Mouse (Mus musculus) kidney, adult 2 months (tissue): ENCODE results near the gene Tacc3. TPM values are rescaled to one million over a fixed set of nuclear protein-coding genes. Genes with fewer than 3 reads are reported as not detected.

ENCODE experiments used
- DNase-seq: peaks from one replicate; pipeline ENCODE4 v3.0.0; 2021
- H3K27ac ChIP-seq: fragments of 200-500 bp; 2 replicates; pipeline ENCODE4 v1.5.1; 2012; ENCODE audit warnings: low read depth, low read length, control low read depth, inconsistent platforms; ENCODE audit not compliant: insufficient read depth
- H3K27me3 ChIP-seq: fragments of 200-500 bp; replicated peaks from 2 replicates; pipeline ENCODE4 v1.6.1; 2012; ENCODE audit warnings: mild to moderate bottlenecking, moderate library complexity, low read length, inconsistent platforms; ENCODE audit not compliant: control insufficient read depth, insufficient read depth
- H3K36me3 ChIP-seq: fragments of 200-500 bp; 2 replicates; pipeline ENCODE4 v1.6.1; 2012; ENCODE audit warnings: mild to moderate bottlenecking, moderate library complexity, low read length, inconsistent platforms; ENCODE audit not compliant: control insufficient read depth, insufficient read depth
- H3K4me1 ChIP-seq: fragments of 200-500 bp; 2 replicates; pipeline ENCODE4 v1.6.1; 2011; ENCODE audit warnings: low read length; ENCODE audit not compliant: control insufficient read depth, insufficient read depth
- H3K4me3 ChIP-seq: fragments of 200-500 bp; 2 replicates; pipeline ENCODE4 v1.5.1; 2011; ENCODE audit warnings: mild to moderate bottlenecking, low read depth, low read length, control low read depth; ENCODE audit not compliant: insufficient read depth
- CTCF ChIP-seq: fragments of 200-500 bp; conservative IDR thresholded peaks from 2 replicates; pipeline ENCODE4 v1.5.1; 2011; ENCODE audit warnings: low read depth, mild to moderate bottlenecking, control low read depth, low read length, moderate library complexity, mixed read lengths; ENCODE audit not compliant: insufficient read depth, insufficient read length
- POLR2A ChIP-seq: fragments of 200-500 bp; IDR thresholded peaks from one replicate; pipeline ENCODE4 v1.6.1; 2011; ENCODE audit warnings: low read depth, low read length, control low read depth
- WGBS: fragments of 180-500 bp; shearing (Covaris S2); methylation state at CpG from one replicate; pipeline ENCODE4 v1.1.7; 2018; 5-methylcytosine and 5-hydroxymethylcytosine counted together
- polyA plus RNA-seq: library from polyadenylated mRNA; depleted of rRNA; stranded (reverse); fragments of >200 nt; gene quantifications from 2 replicates; pipeline ENCODE4 v1.2.3, GENCODE M21; 2012; rRNA removed

The Tacc3 gene
- polyA plus RNA-seq, 1 experiment = 2.3 TPM

- H3K27ac ChIP-seq = peak overlapping the region; percentile 96
These were observed 65.2 kb downstream of the Tacc3 start for GRCm38 (mm10) chr5:33723019-33723640.

GRCm38 (mm10) chr5:33723641-33724465 is 65.9 kb downstream of the Tacc3 start:
- H3K27me3 ChIP-seq = no peaks in the 10 kb centered on the region
- WGBS = 32% methylated on average over 36 of the region's 36 CpGs
- TF ChIP-seq CTCF = no peak
- TF ChIP-seq POLR2A = no peak
- peak overlapping the region; percentile 88 for H3K4me3 ChIP-seq
- H3K27ac ChIP-seq = peak overlapping the region; percentile 96
- H3K4me1 ChIP-seq = peaks cover 21% of the 10 kb centered on the region
- H3K36me3 ChIP-seq = no peaks in the 10 kb centered on the region
- peak; percentile 89 for DNase-seq

More at GRCm38 (mm10) chr5:33723019-33723640, 65.2 kb downstream of the Tacc3 start:
- Histone ChIP-seq H3K36me3 (no peaks in the 10 kb centered on the region), H3K4me3 (peak overlapping the region; percentile 88), H3K27me3 (no peaks in the 10 kb centered on the region), H3K4me1 (peaks cover 21% of the 10 kb centered on the region)
- WGBS = 4% methylated on average over 61 of the region's 61 CpGs
- TF ChIP-seq POLR2A = no peak
- TF ChIP-seq CTCF = no peak
- DNase-seq = no peak

GRCm38 (mm10) chr5:33726081-33726647 is 68.2 kb downstream of the Tacc3 start:
- no peaks in the 10 kb centered on the region for H3K36me3 ChIP-seq
- WGBS = 73% methylated on average over 7 of the region's 7 CpGs
- TF ChIP-seq CTCF (no peak), POLR2A (no peak)
- peaks cover 26% of the 10 kb centered on the region for H3K4me1 ChIP-seq
- H3K27ac ChIP-seq = no peak overlapping the region; the same call in none of the 2 replicates
- DNase-seq = no peak
- no peak overlapping the region for H3K4me3 ChIP-seq
- no peaks in the 10 kb centered on the region for H3K27me3 ChIP-seq

- Histone ChIP-seq H3K4me1 (peaks cover 23% of the 10 kb centered on the region), H3K27me3 (no peaks in the 10 kb centered on the region), H3K36me3 (no peaks in the 10 kb centered on the region), H3K27ac (no peak overlapping the region; the same call in 1 of the 2 replicates), H3K4me3 (no peak overlapping the region)
- DNase-seq = no peak
- WGBS = 59% methylated on average over 1 of the region's 1 CpGs
- TF ChIP-seq POLR2A (no peak), CTCF (no peak)
These were observed 69.0 kb downstream of the Tacc3 start for GRCm38 (mm10) chr5:33726891-33727290.

Other genes with a start within 250 kb of the Tacc3 start
- gene Nkx1-1, start 224.2 kb upstream of the Tacc3 start, polyA plus RNA-seq = not detected in 2 replicates
- 20.8 and 27.1 TPM in 2 replicates for gene Fam53a, start 28.5 kb upstream of the Tacc3 start, polyA plus RNA-seq
- 0.64 and 0.77 TPM in 2 replicates for gene Gm9903, start 28.2 kb upstream of the Tacc3 start, polyA plus RNA-seq
- gene Slbp, start 5.6 kb upstream of the Tacc3 start, polyA plus RNA-seq = 12.7 and 15.7 TPM in 2 replicates
- gene Tmem129, start 288 bp downstream of the Tacc3 start, polyA plus RNA-seq = 47.4 and 51.2 TPM in 2 replicates
- 63.7 and 94.9 TPM in 2 replicates for gene Fgfr3, start 63.5 kb downstream of the Tacc3 start, polyA plus RNA-seq
- 85.1 and 91.6 TPM in 2 replicates for gene Letm1, start 124.7 kb downstream of the Tacc3 start, polyA plus RNA-seq
- 6.3 and 6.8 TPM in 2 replicates for gene Nsd2, start 162.6 kb downstream of the Tacc3 start, polyA plus RNA-seq